Mouse (Mus musculus) gastrocnemius, adult 18-20 months (tissue): ENCODE measurements around the gene Tmem203. TPM values are rescaled to one million over a fixed set of nuclear protein-coding genes. Genes with fewer than 3 reads are reported as not detected.

Source experiments
- DNase-seq: peaks from one replicate; pipeline ENCODE4 v3.0.0; 2021; ENCODE audit warnings: low spot score
- total RNA-seq, 2 experiments: library from RNA; stranded (reverse); gene quantifications; 2 replicates each; pipeline ENCODE4 v1.2.3; 2021

Tmem203 gene
- total RNA-seq, 2 experiments from 2014 or later: 12.0 to 12.1 TPM

GRCm38 (mm10) chr2:25290101-25290815 lies 35.0 kb downstream of the Tmem203 start:
- DNase-seq: no peak

GRCm38 (mm10) chr2:25290816-25291130 lies 35.5 kb downstream of the Tmem203 start:
- DNase-seq: no peak

- no peak for DNase-seq
Measured at GRCm38 (mm10) chr2:25291184-25292053, 36.2 kb downstream of the Tmem203 start.

- peak; percentile 28 for DNase-seq
Measured at GRCm38 (mm10) chr2:25292054-25292544, 36.9 kb downstream of the Tmem203 start.

- peak; percentile 75 for DNase-seq
Measured at GRCm38 (mm10) chr2:25292856-25293255, 37.6 kb downstream of the Tmem203 start.

- no peak for DNase-seq
Measured at GRCm38 (mm10) chr2:25293706-25294105, 38.5 kb downstream of the Tmem203 start.

- DNase-seq: no peak
Measured at GRCm38 (mm10) chr2:25297093-25297492, 41.9 kb downstream of the Tmem203 start.

- DNase-seq: no peak
Measured at GRCm38 (mm10) chr2:25298046-25298445, 42.8 kb downstream of the Tmem203 start.

GRCm38 (mm10) chr2:25303452-25303851 lies 48.2 kb downstream of the Tmem203 start:
- no peak for DNase-seq

GRCm38 (mm10) chr2:25303931-25304656 lies 48.9 kb downstream of the Tmem203 start:
- DNase-seq: no peak

- no peak for DNase-seq
Measured at GRCm38 (mm10) chr2:25304657-25305541, 49.7 kb downstream of the Tmem203 start.

Other genes with a start within 250 kb of the Tmem203 start
- 10 to 100 TPM in 1 of 2 experiments, 1 to 10 TPM in 1; 8.8 to 10.5 TPM for gene Nsmf, start 201.1 kb upstream of the Tmem203 start, total RNA-seq
- gene Entpd8, start 175.1 kb upstream of the Tmem203 start, total RNA-seq: not detected
- gene Noxa1, start 160.3 kb upstream of the Tmem203 start, total RNA-seq: not detected
- gene Nrarp, start 74.7 kb upstream of the Tmem203 start, total RNA-seq: 1 to 10 TPM; 3.4 to 8.6 TPM
- 1 to 10 TPM in 1 of 2 experiments, under 1 TPM in 1; 0.84 to 1.2 TPM for gene Tor4a, start 58.6 kb upstream of the Tmem203 start, total RNA-seq
- 10 to 100 TPM; 18.8 to 21.3 TPM for gene Nelfb, start 44.0 kb upstream of the Tmem203 start, total RNA-seq
- not detected for gene Stpg3, start 40.8 kb upstream of the Tmem203 start, total RNA-seq
- gene Fam166a, start 36.7 kb upstream of the Tmem203 start, total RNA-seq: not detected
- gene Tubb4b, start 30.7 kb upstream of the Tmem203 start, total RNA-seq: 100 to 1,000 TPM; 224 to 228 TPM
- not detected for gene Slc34a3, start 21.1 kb upstream of the Tmem203 start, total RNA-seq
- not detected for gene Rnf224, start 18.7 kb upstream of the Tmem203 start, total RNA-seq
- under 1 TPM; 0.50 to 0.74 TPM for gene Rnf208, start 13.2 kb upstream of the Tmem203 start, total RNA-seq
- gene Cysrt1, start 13.0 kb upstream of the Tmem203 start, total RNA-seq: not detected
- gene AL732309.1, start 8.6 kb upstream of the Tmem203 start, total RNA-seq: 1 to 10 TPM; 1.3 to 1.4 TPM
- 1 to 10 TPM; 2.9 to 3.8 TPM for gene Tprn, start 7.2 kb downstream of the Tmem203 start, total RNA-seq
- gene Ssna1, start 17.0 kb downstream of the Tmem203 start, total RNA-seq: 10 to 100 TPM; 27.9 to 30.9 TPM
- gene Anapc2, start 17.0 kb downstream of the Tmem203 start, total RNA-seq: 10 to 100 TPM; 27.6 to 30.4 TPM
- gene Tmem210, start 32.7 kb downstream of the Tmem203 start, total RNA-seq: not detected
- gene Lrrc26, start 34.5 kb downstream of the Tmem203 start, total RNA-seq: not detected
- not detected for gene Grin1, start 63.7 kb downstream of the Tmem203 start, total RNA-seq
- gene Man1b1, start 76.9 kb downstream of the Tmem203 start, total RNA-seq: 10 to 100 TPM; 14.0 to 15.2 TPM
- 10 to 100 TPM; 15.2 to 17.9 TPM for gene Dpp7, start 100.9 kb downstream of the Tmem203 start, total RNA-seq
- 1 to 10 TPM; 3.8 to 5.7 TPM for gene Uap1l1, start 110.2 kb downstream of the Tmem203 start, total RNA-seq
- not detected for gene Sapcd2, start 116.9 kb downstream of the Tmem203 start, total RNA-seq
- 1 to 10 TPM; 6.2 to 8.3 TPM for gene Entpd2, start 140.4 kb downstream of the Tmem203 start, total RNA-seq
- 10 to 100 TPM; 15.8 to 19.0 TPM for gene Npdc1, start 143.9 kb downstream of the Tmem203 start, total RNA-seq
- not detected for gene Fut7, start 167.8 kb downstream of the Tmem203 start, total RNA-seq
- gene Abca2, start 173.3 kb downstream of the Tmem203 start, total RNA-seq: 10 to 100 TPM; 14.1 to 15.5 TPM
- 1 to 10 TPM in 1 of 2 experiments, under 1 TPM in 1; 0.39 to 1.0 TPM for gene Clic3, start 201.4 kb downstream of the Tmem203 start, total RNA-seq
- gene Paxx, start 205.7 kb downstream of the Tmem203 start, total RNA-seq: 10 to 100 TPM; 13.7 to 15.1 TPM
- gene Ptgds, start 214.6 kb downstream of the Tmem203 start, total RNA-seq: not detected
- gene Lcn12, start 238.5 kb downstream of the Tmem203 start, total RNA-seq: not detected
- 10 to 100 TPM; 81.5 to 84.3 TPM for gene Fbxw5, start 245.3 kb downstream of the Tmem203 start, total RNA-seq
- 1 to 10 TPM; 2.0 to 2.1 TPM for gene C8g, start 246.3 kb downstream of the Tmem203 start, total RNA-seq